In genomic region chr13:106805146-106805545, GRCm38 (mm10) we compare ENCODE assay signal across 18 mouse cellular contexts.
DNase-seq lines count a peak whose midpoint lies in the region; ATAC-seq and TF ChIP-seq lines count a peak whose summit lies in the region.
"Had no signal": no experiment of that assay in that cellular context is flagged by ENCODE, and none has a peak within 500 bp of the region (broad histone marks: within the 10 kb centered on the region; RNA-seq: fewer than 3 reads in every experiment).

No protein-coding gene starts in this region.

- no peak overlapping the region for H3K4me2 ChIP-seq in forebrain, postnatal 0 days (ENCODE audit: low read depth)
- H3K4me2 ChIP-seq: embryonic facial prominence, embryonic 12.5 days; heart, embryonic 13.5 days; hindbrain, embryonic 15.5 days had no signal

- peaks cover 5% of the 10 kb centered on the region; the same call in 1 of the 2 replicates for H3K36me3 ChIP-seq in forebrain, postnatal 0 days (ENCODE audit: insufficient read depth)
- H3K36me3 ChIP-seq: hindbrain, embryonic 15.5 days had no signal

- H3K4me3 ChIP-seq in forebrain, postnatal 0 days (ENCODE audit: low read depth, low read length) = no peak overlapping the region
- H3K4me3 ChIP-seq: embryonic facial prominence, embryonic 12.5 days; heart, embryonic 13.5 days; hindbrain, embryonic 15.5 days had no signal

- 66% methylated on average over 5 of the region's 5 CpGs for WGBS in forebrain, postnatal 0 days

- no peak for DNase-seq in frontal cortex, postnatal 25 days (ENCODE audit: low spot score in 2 of 2)
- peak; percentile 30 for DNase-seq in kidney, postnatal 14 days
- DNase-seq in kidney, adult 9 months = no peak
- peak; percentile 24 for DNase-seq in brain, embryonic 14.5 days (ENCODE audit: low read depth)
- DNase-seq in forebrain, postnatal 0 days = no peak
- DNase-seq in lung, postnatal 4 days = no peak
- DNase-seq: adrenal gland, adult 2 months; adrenal gland, postnatal 25 days; cerebellum, adult 11 months; cerebellum, adult 8-10 months; cerebellum, postnatal 25 days; gastrocnemius, postnatal 14 days; heart, postnatal 36 days had no signal

- no peaks in the 10 kb centered on the region for H3K4me1 ChIP-seq in forebrain, postnatal 0 days (ENCODE audit: insufficient read depth)
- H3K4me1 ChIP-seq: embryonic facial prominence, embryonic 12.5 days; heart, embryonic 13.5 days; hindbrain, embryonic 15.5 days had no signal

- no peaks in the 10 kb centered on the region for H3K27me3 ChIP-seq in forebrain, postnatal 0 days (ENCODE audit: insufficient read depth, low read length)
- H3K27me3 ChIP-seq: embryonic facial prominence, embryonic 12.5 days; heart, embryonic 13.5 days; hindbrain, embryonic 15.5 days had no signal

- no peak for TF ChIP-seq POLR2A in brain, embryonic 14.5 days (IDR thresholded peaks at IDR 0.05; ENCODE audit: borderline replicate concordance, extremely low read depth, insufficient read depth, insufficient read length, poor library complexity, severe bottlenecking)

- H3K27ac ChIP-seq in forebrain, postnatal 0 days (ENCODE audit: low read depth, low read length) = no peak overlapping the region
- H3K27ac ChIP-seq: embryonic facial prominence, embryonic 12.5 days; heart, embryonic 13.5 days; hindbrain, embryonic 15.5 days had no signal

- TF ChIP-seq CTCF in brain, embryonic 14.5 days (IDR thresholded peaks at IDR 0.05; ENCODE audit: borderline replicate concordance, extremely low read depth, insufficient read depth, insufficient read length) = no peak
- no peak for TF ChIP-seq CTCF in forebrain, postnatal 0 days (IDR thresholded peaks at IDR 0.05; ENCODE audit: low read depth)

- ATAC-seq in frontal cortex, adult (ENCODE audit: low TSS enrichment) = peak; percentile 84
- ATAC-seq in forebrain, postnatal 0 days = peak; percentile 48
- ATAC-seq: intestine, embryonic 16.5 days had no signal

- H3K9ac ChIP-seq in forebrain, postnatal 0 days = no peak overlapping the region
- H3K9ac ChIP-seq: embryonic facial prominence, embryonic 12.5 days; heart, embryonic 13.5 days; hindbrain, embryonic 15.5 days had no signal

- H3K9me3 ChIP-seq in forebrain, postnatal 0 days (ENCODE audit: low read length) = no peaks in the 10 kb centered on the region
- H3K9me3 ChIP-seq: embryonic facial prominence, embryonic 12.5 days; heart, embryonic 13.5 days; hindbrain, embryonic 15.5 days had no signal

Comparison
In these comparisons a context has a peak if more than half of its experiments do, and no peak if none do; other contexts are left out.
1. DNase-seq: peak in kidney, postnatal 14 days (single experiment) and brain, embryonic 14.5 days (single experiment); none in frontal cortex, postnatal 25 days (0 of 2), kidney, adult 9 months (single experiment), forebrain, postnatal 0 days (single experiment) and lung, postnatal 4 days (0 of 2).